ENCODE assay signal across 11 mouse cellular contexts in genomic region chr5:146692976-146693361, GRCm38 (mm10).
DNase-seq lines count a peak whose midpoint lies in the region; ATAC-seq and TF ChIP-seq lines count a peak whose summit lies in the region.
"Had no signal": no experiment of that assay in that cellular context is flagged by ENCODE, and none has a peak within 500 bp of the region (broad histone marks: within the 10 kb centered on the region; RNA-seq: fewer than 3 reads in every experiment).

No protein-coding gene starts in this region.

- TF ChIP-seq EP300 in heart, adult 2 months (IDR thresholded peaks at IDR 0.05; ENCODE audit: insufficient read depth, low read depth, low read length), result no peak
- no peak for TF ChIP-seq EP300 in stomach, postnatal 0 days (optimal IDR thresholded peaks at IDR 0.05)

- H3K4me1 ChIP-seq in heart, embryonic 16.5 days (ENCODE audit: control insufficient read depth, insufficient read depth, low read length), result peaks cover 7% of the 10 kb centered on the region
- H3K4me1 ChIP-seq in heart, adult 2 months (ENCODE audit: control insufficient read depth, insufficient read depth, low read length), result no peaks in the 10 kb centered on the region
- H3K4me1 ChIP-seq in midbrain, postnatal 0 days (ENCODE audit: insufficient read depth, low read length), result no peaks in the 10 kb centered on the region
- H3K4me1 ChIP-seq in midbrain, embryonic 14.5 days (ENCODE audit: control insufficient read depth, insufficient read depth, low read length), result 0 out of 2 replicates have a peak, but pooled peaks cover 4% of the 10 kb centered on the region
- peaks cover 28% of the 10 kb centered on the region for H3K4me1 ChIP-seq in liver, embryonic 11.5 days (replicated peaks; ENCODE audit: control insufficient read depth, insufficient read depth, low read length)
- 0 out of 2 replicates have a peak, but pooled peaks cover 6% of the 10 kb centered on the region for H3K4me1 ChIP-seq in stomach, postnatal 0 days (replicated peaks; ENCODE audit: control insufficient read depth, insufficient read depth)
- H3K4me1 ChIP-seq: forebrain, embryonic 12.5 days had no signal

- TF ChIP-seq CTCF in heart, adult 2 months (IDR thresholded peaks at IDR 0.05), result no peak
- no peak for TF ChIP-seq CTCF in midbrain, postnatal 0 days (IDR thresholded peaks at IDR 0.05)
- no peak for TF ChIP-seq CTCF in stomach, postnatal 0 days (IDR thresholded peaks at IDR 0.05; ENCODE audit: low read depth)

- intact Hi-C loops in heart, adult 2 months (cut with DNase I), result no loop called here

- no peak overlapping the region for H3K4me3 ChIP-seq in heart, embryonic 16.5 days (ENCODE audit: low read length)
- H3K4me3 ChIP-seq in heart, adult 2 months, result no peak overlapping the region
- no peak overlapping the region for H3K4me3 ChIP-seq in midbrain, postnatal 0 days (ENCODE audit: low read depth, low read length)
- no peak overlapping the region for H3K4me3 ChIP-seq in midbrain, embryonic 14.5 days (replicated peaks; ENCODE audit: low read depth, low read length)
- H3K4me3 ChIP-seq in liver, embryonic 11.5 days (ENCODE audit: low read depth, low read length), result no peak overlapping the region
- H3K4me3 ChIP-seq in stomach, postnatal 0 days (ENCODE audit: low read depth, low read length), result no peak overlapping the region
- H3K4me3 ChIP-seq: forebrain, embryonic 12.5 days; neural tube, embryonic 13.5 days had no signal

- TF ChIP-seq POLR2A in heart, adult 2 months (IDR thresholded peaks at IDR 0.05; ENCODE audit: insufficient read depth, low read depth, low read length), result no peak

- H3K27me3 ChIP-seq in heart, embryonic 16.5 days (ENCODE audit: control insufficient read depth, insufficient read depth, low read length), result no peaks in the 10 kb centered on the region
- H3K27me3 ChIP-seq in heart, adult 2 months (ENCODE audit: control insufficient read depth, insufficient read depth, low read length), result no peaks in the 10 kb centered on the region; the same call in 1 of the 2 replicates
- no peaks in the 10 kb centered on the region for H3K27me3 ChIP-seq in midbrain, postnatal 0 days (ENCODE audit: insufficient read depth, low read length)
- H3K27me3 ChIP-seq in midbrain, embryonic 14.5 days (ENCODE audit: control insufficient read depth, insufficient read depth, low read length), result no peaks in the 10 kb centered on the region
- no peaks in the 10 kb centered on the region for H3K27me3 ChIP-seq in liver, embryonic 11.5 days (replicated peaks; ENCODE audit: control insufficient read depth, insufficient read depth, low read length)
- H3K27me3 ChIP-seq in stomach, postnatal 0 days (ENCODE audit: control insufficient read depth, insufficient read depth, low read length), result no peaks in the 10 kb centered on the region
- H3K27me3 ChIP-seq: neural tube, embryonic 13.5 days had no signal

- no peak overlapping the region for H3K4me2 ChIP-seq in heart, embryonic 16.5 days (ENCODE audit: low read depth, low read length)
- no peak overlapping the region for H3K4me2 ChIP-seq in midbrain, postnatal 0 days (ENCODE audit: low read depth, low read length, poor library complexity, severe bottlenecking)
- no peak overlapping the region for H3K4me2 ChIP-seq in midbrain, embryonic 14.5 days (ENCODE audit: low read length)
- H3K4me2 ChIP-seq in liver, embryonic 11.5 days, result peak overlapping the region; percentile 50
- H3K4me2 ChIP-seq in stomach, postnatal 0 days (replicated peaks; ENCODE audit: low read depth), result no peak overlapping the region
- H3K4me2 ChIP-seq: forebrain, embryonic 12.5 days; neural tube, embryonic 13.5 days had no signal

- H3K36me3 ChIP-seq in heart, embryonic 16.5 days (ENCODE audit: control insufficient read depth, insufficient read depth), result no peaks in the 10 kb centered on the region
- no peaks in the 10 kb centered on the region for H3K36me3 ChIP-seq in heart, adult 2 months (ENCODE audit: control insufficient read depth, insufficient read depth, low read length)
- H3K36me3 ChIP-seq in midbrain, postnatal 0 days (ENCODE audit: insufficient read depth, low read length), result no peaks in the 10 kb centered on the region
- no peaks in the 10 kb centered on the region for H3K36me3 ChIP-seq in midbrain, embryonic 14.5 days (ENCODE audit: control insufficient read depth, insufficient read depth, low read length)
- H3K36me3 ChIP-seq in liver, embryonic 11.5 days (ENCODE audit: control insufficient read depth, insufficient read depth, low read length), result no peaks in the 10 kb centered on the region
- H3K36me3 ChIP-seq in stomach, postnatal 0 days (ENCODE audit: control insufficient read depth, insufficient read depth, low read length), result no peaks in the 10 kb centered on the region
- H3K36me3 ChIP-seq: forebrain, embryonic 12.5 days; neural tube, embryonic 13.5 days had no signal

- H3K9ac ChIP-seq in heart, embryonic 16.5 days (ENCODE audit: low read length), result no peak overlapping the region
- H3K9ac ChIP-seq in heart, adult 2 months (ENCODE audit: low read depth, low read length), result no peak overlapping the region
- no peak overlapping the region for H3K9ac ChIP-seq in midbrain, postnatal 0 days (replicated peaks; ENCODE audit: low read length, poor library complexity, severe bottlenecking)
- H3K9ac ChIP-seq in midbrain, embryonic 14.5 days (replicated peaks; ENCODE audit: low read length), result no peak overlapping the region
- H3K9ac ChIP-seq in liver, embryonic 11.5 days (ENCODE audit: low read depth, low read length), result peak overlapping the region; percentile 61
- H3K9ac ChIP-seq in stomach, postnatal 0 days (ENCODE audit: low read length), result no peak overlapping the region
- H3K9ac ChIP-seq: forebrain, embryonic 12.5 days; neural tube, embryonic 13.5 days had no signal

- no peak for ATAC-seq in heart, embryonic 16.5 days (replicated peaks; ENCODE audit: extremely low read depth, insufficient read depth, low FRiP score)
- no peak for ATAC-seq in midbrain, postnatal 0 days (ENCODE audit: low FRiP score)
- ATAC-seq in midbrain, embryonic 14.5 days (ENCODE audit: low FRiP score, low TSS enrichment), result no peak
- peak; percentile 82 for ATAC-seq in liver, embryonic 11.5 days (replicated peaks; ENCODE audit: low FRiP score)
- no peak for ATAC-seq in stomach, postnatal 0 days (ENCODE audit: low FRiP score, low TSS enrichment)

- no peaks in the 10 kb centered on the region for H3K79me2 ChIP-seq in heart, adult 2 months (replicated peaks; ENCODE audit: control insufficient read depth, insufficient read depth, low read length)

- 0 out of 2 replicates have a peak overlapping the region, but pooled peaks have one; percentile 4 for H3K27ac ChIP-seq in heart, embryonic 16.5 days (ENCODE audit: low read length)
- no peak overlapping the region for H3K27ac ChIP-seq in heart, adult 2 months
- H3K27ac ChIP-seq in midbrain, postnatal 0 days (ENCODE audit: low read depth, low read length), result peak overlapping the region; percentile 18; the same call in 1 of the 2 replicates
- no peak overlapping the region for H3K27ac ChIP-seq in midbrain, embryonic 14.5 days (replicated peaks; ENCODE audit: low read depth, low read length)
- H3K27ac ChIP-seq in liver, embryonic 11.5 days (ENCODE audit: low read depth, low read length), result peak overlapping the region; percentile 89
- H3K27ac ChIP-seq in stomach, postnatal 0 days (replicated peaks), result peak overlapping the region; percentile 69
- H3K27ac ChIP-seq: forebrain, embryonic 12.5 days; neural tube, embryonic 13.5 days had no signal

- 49% methylated on average over 5 of the region's 5 CpGs for WGBS in heart, embryonic 16.5 days
- whole genome bisulfite sequencing in heart, adult 2 months, result 49% methylated on average over 5 of the region's 5 CpGs
- 82% methylated on average over 5 of the region's 5 CpGs for WGBS in midbrain, postnatal 0 days
- WGBS in midbrain, embryonic 14.5 days, result 80% methylated on average over 5 of the region's 5 CpGs
- 27% methylated on average over 5 of the region's 5 CpGs for WGBS in liver, embryonic 11.5 days
- WGBS in stomach, postnatal 0 days, result 57% methylated on average over 5 of the region's 5 CpGs

- DNase-seq in heart, adult 2 months, result no peak
- DNase-seq in midbrain, postnatal 0 days (ENCODE audit: low spot score), result no peak
- no peak for DNase-seq in midbrain, embryonic 14.5 days
- DNase-seq in liver, embryonic 11.5 days (ENCODE audit: low spot score), result no peak
- no peak for DNase-seq in stomach, postnatal 0 days (ENCODE audit: low spot score)
- DNase-seq in urinary bladder, adult 2 months (ENCODE audit: low spot score), result no peak
- DNase-seq in T-cell, adult 2 months (ENCODE audit: low spot score), result no peak
- DNase-seq: heart, adult 11 months had no signal

- H3K9me3 ChIP-seq in heart, embryonic 16.5 days (replicated peaks; ENCODE audit: control insufficient read depth, low read length), result no peaks in the 10 kb centered on the region
- no peaks in the 10 kb centered on the region for H3K9me3 ChIP-seq in midbrain, postnatal 0 days (ENCODE audit: low read length)
- H3K9me3 ChIP-seq in midbrain, embryonic 14.5 days (ENCODE audit: control insufficient read depth, low read length), result no peaks in the 10 kb centered on the region
- H3K9me3 ChIP-seq in liver, embryonic 11.5 days (ENCODE audit: control insufficient read depth, low read length), result no peaks in the 10 kb centered on the region
- H3K9me3 ChIP-seq in stomach, postnatal 0 days (ENCODE audit: control insufficient read depth, low read length), result no peaks in the 10 kb centered on the region
- H3K9me3 ChIP-seq: forebrain, embryonic 12.5 days; neural tube, embryonic 13.5 days had no signal

Comparison
In these comparisons a context has a peak if more than half of its experiments do, and no peak if none do; other contexts are left out.
1. H3K27ac ChIP-seq: peak in heart, embryonic 16.5 days (single experiment), midbrain, postnatal 0 days (single experiment), liver, embryonic 11.5 days (single experiment) and stomach, postnatal 0 days (single experiment); none in heart, adult 2 months (single experiment) and midbrain, embryonic 14.5 days (single experiment).